Mouse (Mus musculus): Measurements from ENCODE around the gene Gpa33. TPM values are rescaled to one million over a fixed set of nuclear protein-coding genes. Genes with fewer than 3 reads are reported as not detected.

The Gpa33 gene
- total RNA-seq, 2 experiments from 2014 or later: not detected

Other genes starting within 250 kb of the Gpa33 start
- 40.4 and 54.1 TPM in 2 replicates for gene Pou2f1, start 127.6 kb upstream of the Gpa33 start, total RNA-seq (2015; ENCODE audit: low replicate concordance)
- 26.4 and 28.9 TPM in 2 replicates for gene Pou2f1, start 127.6 kb upstream of the Gpa33 start, total RNA-seq (2017; ENCODE audit: low replicate concordance)
- not detected in 2 replicates for gene Dusp27, start 2.3 kb upstream of the Gpa33 start, total RNA-seq (2015; ENCODE audit: low replicate concordance)
- gene Dusp27, start 2.3 kb upstream of the Gpa33 start, total RNA-seq (2017; ENCODE audit: low replicate concordance): not detected in 2 replicates
- gene Mael, start 108.5 kb downstream of the Gpa33 start, total RNA-seq (2015; ENCODE audit: low replicate concordance): not detected in 2 replicates
- gene Mael, start 108.5 kb downstream of the Gpa33 start, total RNA-seq (2017; ENCODE audit: low replicate concordance): not detected in 2 replicates
- gene Ildr2, start 123.9 kb downstream of the Gpa33 start, total RNA-seq (2015; ENCODE audit: low replicate concordance): not detected in 2 replicates
- not detected in 2 replicates for gene Ildr2, start 123.9 kb downstream of the Gpa33 start, total RNA-seq (2017; ENCODE audit: low replicate concordance)
- 17.6 and 29.2 TPM in 2 replicates for gene Tada1, start 248.9 kb downstream of the Gpa33 start, total RNA-seq (2015; ENCODE audit: low replicate concordance)
- 6.4 and 19.9 TPM in 2 replicates for gene Tada1, start 248.9 kb downstream of the Gpa33 start, total RNA-seq (2017; ENCODE audit: low replicate concordance)